Mouse (Mus musculus): Measurements from ENCODE around the gene Krt6b.

DNA sequence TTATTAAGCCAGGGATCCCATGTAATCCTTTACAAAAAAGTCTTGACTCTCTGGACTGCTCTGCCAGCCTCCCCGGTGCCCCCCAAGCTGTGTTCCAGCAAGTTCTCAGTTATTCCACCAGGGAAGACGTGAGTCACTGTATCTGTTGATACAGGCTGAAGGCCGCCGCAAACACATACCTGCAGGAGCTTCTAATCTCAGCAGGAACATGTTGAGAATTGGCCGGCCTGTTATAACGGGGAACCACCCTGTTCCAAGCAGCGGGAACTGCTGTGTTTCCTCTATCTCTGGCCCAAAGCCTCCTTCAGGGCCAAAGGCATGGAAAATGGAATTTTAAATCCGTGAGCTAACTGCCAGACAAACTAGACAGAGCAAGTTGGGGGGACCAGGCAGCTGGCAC, 33.6 kb upstream of the Krt6b start:
- TF ChIP-seq CHD1 (IDR thresholded peaks at IDR 0.05; ENCODE audit: low read depth, low read length) (no peak), CTCF (conservative IDR thresholded peaks at IDR 0.05 in 1 of 2, IDR thresholded peaks at IDR 0.05 in 1 of 2; ENCODE audit: low read depth in 2 of 2, low read length in 2 of 2) (no peak), USF2 (conservative IDR thresholded peaks at IDR 0.05; ENCODE audit: low read depth, low read length) (no peak), POLR2A (IDR thresholded peaks at IDR 0.05; ENCODE audit: low read depth, low read length) (no peak)
